Mouse (Mus musculus) myocyte (in vitro differentiated cells): ENCODE data around the gene Chordc1.

Source experiments
- CEBPB ChIP-seq: IDR thresholded peaks from 2 replicates; pipeline ENCODE4 v1.6.1; 2011; ENCODE audit warnings: mild to moderate bottlenecking, moderate library complexity; ENCODE audit not compliant: poor library complexity, insufficient read depth, severe bottlenecking
- E2F4 ChIP-seq: IDR thresholded peaks from one replicate; pipeline ENCODE4 v1.6.1; 2011; ENCODE audit warnings: mild to moderate bottlenecking, control low read depth, moderate library complexity; ENCODE audit not compliant: insufficient read depth
- POLR2A ChIP-seq: IDR thresholded peaks from one replicate; pipeline ENCODE4 v1.6.1; 2011; ENCODE audit warnings: low read depth, mild to moderate bottlenecking, control low read depth, moderate library complexity; ENCODE audit not compliant: insufficient read length
- POLR2AphosphoS2 ChIP-seq: IDR thresholded peaks from one replicate; pipeline ENCODE4 v1.6.1; 2011; ENCODE audit warnings: low read depth, control low read depth; ENCODE audit not compliant: insufficient read length
- SRF ChIP-seq: IDR thresholded peaks from one replicate; pipeline ENCODE4 v1.6.1; 2011; ENCODE audit warnings: low read depth; ENCODE audit not compliant: control insufficient read depth, insufficient read length

- TF ChIP-seq POLR2A (no peak), POLR2AphosphoS2 (no peak), E2F4 (no peak), SRF (no peak), CEBPB (no peak)
Measured at GRCm38 (mm10) chr9:18276844-18277243, 15.1 kb upstream of the Chordc1 start.
